11 mouse cellular contexts compared by ENCODE assay signal in genomic region chr12:104474191-104474871, GRCm38 (mm10). TPM values are rescaled to one million over a fixed set of nuclear protein-coding genes. Genes with fewer than 3 reads are reported as not detected.
A peak's percentile ranks its signal among the peaks of the same experiment; 100 is the strongest.
DNase-seq lines count a peak whose midpoint lies in the region; ATAC-seq and TF ChIP-seq lines count a peak whose summit lies in the region.
"Had no signal": no experiment of that assay in that cellular context is flagged by ENCODE, and none has a peak within 500 bp of the region (broad histone marks: within the 10 kb centered on the region; RNA-seq: fewer than 3 reads in every experiment).

No protein-coding gene starts in this region.

- H3K9me3 ChIP-seq in kidney, postnatal 0 days (replicated peaks; ENCODE audit: low read length) = no peaks in the 10 kb centered on the region
- H3K9me3 ChIP-seq in G1E (replicated peaks) = peaks cover 73% of the 10 kb centered on the region
- no peaks in the 10 kb centered on the region for H3K9me3 ChIP-seq in hindbrain, embryonic 14.5 days (ENCODE audit: control insufficient read depth, low read length)
- H3K9me3 ChIP-seq: megakaryocyte, embryonic 14.5 days had no signal

- ATAC-seq in kidney, postnatal 0 days (replicated peaks; ENCODE audit: low FRiP score, low read depth) = no peak
- no peak for ATAC-seq in G1E (ENCODE audit: extremely low read depth, insufficient number of reproducible peaks, low FRiP score, poor library complexity, severe bottlenecking)
- ATAC-seq in hindbrain, embryonic 14.5 days (ENCODE audit: low FRiP score) = no peak
- ATAC-seq: Patski had no signal

- no peaks in the 10 kb centered on the region for H3K36me3 ChIP-seq in kidney, postnatal 0 days (ENCODE audit: insufficient read depth, low read length)
- H3K36me3 ChIP-seq in kidney, adult 2 months (ENCODE audit: control insufficient read depth, insufficient read depth, low read length) = no peaks in the 10 kb centered on the region
- no peaks in the 10 kb centered on the region for H3K36me3 ChIP-seq in G1E (replicated peaks)
- no peaks in the 10 kb centered on the region for H3K36me3 ChIP-seq in hindbrain, embryonic 14.5 days (replicated peaks; ENCODE audit: control insufficient read depth, insufficient read depth)

- no peak overlapping the region for H3K27ac ChIP-seq in kidney, postnatal 0 days
- H3K27ac ChIP-seq in kidney, adult 2 months (ENCODE audit: insufficient read depth, low read depth, low read length) = no peak overlapping the region
- no peak overlapping the region for H3K27ac ChIP-seq in hindbrain, embryonic 14.5 days

- H3K27me3 ChIP-seq in kidney, postnatal 0 days (ENCODE audit: insufficient read depth, low read length) = peaks cover 81% of the 10 kb centered on the region
- peaks cover 22% of the 10 kb centered on the region for H3K27me3 ChIP-seq in kidney, adult 2 months (replicated peaks; ENCODE audit: control insufficient read depth, insufficient read depth, low read length)
- H3K27me3 ChIP-seq in G1E (ENCODE audit: insufficient read depth, low read length) = no peaks in the 10 kb centered on the region; the same call in 1 of the 2 replicates
- peaks cover 90% of the 10 kb centered on the region for H3K27me3 ChIP-seq in hindbrain, embryonic 14.5 days (ENCODE audit: control insufficient read depth, insufficient read depth, low read length)

- TF ChIP-seq CTCF in kidney, postnatal 0 days (IDR thresholded peaks at IDR 0.05; ENCODE audit: low read depth) = no peak
- TF ChIP-seq CTCF in kidney, adult 2 months (conservative IDR thresholded peaks at IDR 0.05; ENCODE audit: insufficient read depth, insufficient read length, low read depth, low read length) = no peak
- TF ChIP-seq CTCF in G1E (IDR thresholded peaks at IDR 0.05; ENCODE audit: low read depth, low read length) = no peak

- H3K4me3 ChIP-seq in kidney, postnatal 0 days (replicated peaks; ENCODE audit: low read depth, low read length) = no peak overlapping the region
- H3K4me3 ChIP-seq in kidney, adult 2 months (ENCODE audit: insufficient read depth, low read depth, low read length) = no peak overlapping the region
- 0 out of 2 replicates have a peak overlapping the region, but pooled peaks have one; percentile 25 for H3K4me3 ChIP-seq in G1E (ENCODE audit: low read depth, low read length)
- no peak overlapping the region for H3K4me3 ChIP-seq in hindbrain, embryonic 14.5 days (replicated peaks; ENCODE audit: low read length)
- H3K4me3 ChIP-seq: megakaryocyte, embryonic 14.5 days had no signal

- peaks cover 5% of the 10 kb centered on the region; the same call in 1 of the 2 replicates for H3K4me1 ChIP-seq in kidney, postnatal 0 days (replicated peaks; ENCODE audit: insufficient read depth, low read length)
- H3K4me1 ChIP-seq in kidney, adult 2 months (ENCODE audit: control insufficient read depth, insufficient read depth, low read length) = no peaks in the 10 kb centered on the region
- no peaks in the 10 kb centered on the region for H3K4me1 ChIP-seq in G1E (ENCODE audit: insufficient read depth, low read depth, low read length)
- peaks cover 18% of the 10 kb centered on the region for H3K4me1 ChIP-seq in hindbrain, embryonic 14.5 days (replicated peaks; ENCODE audit: control insufficient read depth, insufficient read depth, low read length)

- H3K9ac ChIP-seq in kidney, postnatal 0 days (ENCODE audit: low read depth, low read length) = no peak overlapping the region
- H3K9ac ChIP-seq in hindbrain, embryonic 14.5 days = no peak overlapping the region

- 1% methylated on average over 42 of the region's 42 CpGs for WGBS in kidney, postnatal 0 days
- 6% methylated on average over 42 of the region's 42 CpGs for WGBS in kidney, adult 2 months
- WGBS in hindbrain, embryonic 14.5 days = under 1% methylated on average over 42 of the region's 42 CpGs

- DNase-seq in kidney, postnatal 0 days (ENCODE audit: low spot score) = peak; percentile 14
- DNase-seq in kidney, adult 2 months = no peak
- DNase-seq in G1E (ENCODE audit: low spot score) = no peak
- peak; percentile 63 for DNase-seq in embryo, embryonic 10.5 days (ENCODE audit: low spot score)
- peak; percentile 51 for DNase-seq in hindbrain, embryonic 14.5 days (ENCODE audit: low spot score)
- DNase-seq in adrenal gland, postnatal 4 days (ENCODE audit: low spot score in 2 of 2) = no peak
- DNase-seq in MN1 (ENCODE audit: low spot score) = no peak
- no peak for DNase-seq in cerebellum, adult 11-12 months

- no peak overlapping the region for H3K4me2 ChIP-seq in kidney, postnatal 0 days (ENCODE audit: low read length)
- no peak overlapping the region for H3K4me2 ChIP-seq in hindbrain, embryonic 14.5 days (replicated peaks)

- no peak for TF ChIP-seq POLR2A in kidney, adult 2 months (IDR thresholded peaks at IDR 0.05; ENCODE audit: low read depth, low read length)

RNA-seq across cellular contexts. Expression of gene Gsc, which starts 1.2 kb away (rescaled TPM):
- not detected in 2 replicates for polyA plus RNA-seq in kidney, postnatal 0 days (2015; fragmentation: Nextera tagmentation; extraction: Ambion mirVana)
- 0.10 TPM in 1 of 2 replicates, not detected in the other for polyA plus RNA-seq in kidney, adult 2 months (2012; rRNA removed)
- total RNA-seq in G1E (2014; fragmentation: Nextera tagmentation) = not detected in 2 replicates
- not detected in 2 replicates for total RNA-seq in G1E (2017)
- not detected in 2 replicates for polyA plus RNA-seq in G1E (2012)
- polyA plus RNA-seq in hindbrain, embryonic 14.5 days (2014; fragmentation: Nextera tagmentation; extraction: Ambion mirVana) = not detected in 2 replicates
- under 1 TPM; 0.31 to 0.39 TPM for total RNA-seq in adrenal gland, postnatal 4 days (2021)
- total RNA-seq: layer of hippocampus, postnatal 25 days had no signal

Comparison
In these comparisons a context has a peak if more than half of its experiments do, and no peak if none do; other contexts are left out.
1. DNase-seq: peak in kidney, postnatal 0 days (single experiment), embryo, embryonic 10.5 days (single experiment) and hindbrain, embryonic 14.5 days (single experiment); none in kidney, adult 2 months (single experiment), G1E (single experiment), adrenal gland, postnatal 4 days (0 of 2), MN1 (single experiment) and cerebellum, adult 11-12 months (single experiment).